In genomic region chr6:124712918-124713317, GRCm38 (mm10) we compare ENCODE assay signal across 8 mouse cellular contexts. TPM values are rescaled to one million over a fixed set of nuclear protein-coding genes. Genes with fewer than 3 reads are reported as not detected.
DNase-seq lines count a peak whose midpoint lies in the region; ATAC-seq and TF ChIP-seq lines count a peak whose summit lies in the region.

No protein-coding gene starts in this region.

- H3K36me3 ChIP-seq in kidney, embryonic 15.5 days = peaks cover 68% of the 10 kb centered on the region
- H3K36me3 ChIP-seq in hindbrain, embryonic 15.5 days = peaks cover 40% of the 10 kb centered on the region
- H3K36me3 ChIP-seq in midbrain, embryonic 14.5 days (ENCODE audit: control insufficient read depth, insufficient read depth, low read length) = peaks cover 49% of the 10 kb centered on the region

- peak overlapping the region; percentile 93 for H3K27ac ChIP-seq in kidney, embryonic 15.5 days
- no peak overlapping the region for H3K27ac ChIP-seq in cortical plate, adult 2 months (ENCODE audit: insufficient read depth, low read length)
- peak overlapping the region; percentile 81; the same call in 1 of the 2 replicates for H3K27ac ChIP-seq in hindbrain, embryonic 15.5 days (replicated peaks)
- no peak overlapping the region for H3K27ac ChIP-seq in midbrain, embryonic 14.5 days (replicated peaks; ENCODE audit: low read depth, low read length)

- no peak for DNase-seq in kidney, postnatal 4 days
- no peak for DNase-seq in midbrain, embryonic 14.5 days
- no peak for DNase-seq in thymus, postnatal 14 days
- no peak for DNase-seq in layer of hippocampus, postnatal 25 days (ENCODE audit: extremely low spot score in 1 of 2, low spot score in 1 of 2)
- DNase-seq in cerebellum, adult 9-11 months = no peak

- H3K9ac ChIP-seq in kidney, embryonic 15.5 days = peak overlapping the region; percentile 78
- peak overlapping the region; percentile 79 for H3K9ac ChIP-seq in hindbrain, embryonic 15.5 days
- H3K9ac ChIP-seq in midbrain, embryonic 14.5 days (replicated peaks; ENCODE audit: low read length) = peak overlapping the region; percentile 90

- H3K9me3 ChIP-seq in kidney, embryonic 15.5 days (replicated peaks) = no peaks in the 10 kb centered on the region
- H3K9me3 ChIP-seq in hindbrain, embryonic 15.5 days = no peaks in the 10 kb centered on the region
- H3K9me3 ChIP-seq in midbrain, embryonic 14.5 days (ENCODE audit: control insufficient read depth, low read length) = no peaks in the 10 kb centered on the region

- H3K4me2 ChIP-seq in kidney, embryonic 15.5 days = peak overlapping the region; percentile 79
- peak overlapping the region; percentile 94 for H3K4me2 ChIP-seq in hindbrain, embryonic 15.5 days
- peak overlapping the region; percentile 66 for H3K4me2 ChIP-seq in midbrain, embryonic 14.5 days (ENCODE audit: low read length)

- WGBS in kidney, embryonic 15.5 days = 9% methylated on average over 11 of the region's 11 CpGs
- 28% methylated on average over 11 of the region's 11 CpGs for WGBS in hindbrain, embryonic 15.5 days
- WGBS in midbrain, embryonic 14.5 days = 23% methylated on average over 11 of the region's 11 CpGs

- TF ChIP-seq POLR2A in cortical plate, adult 2 months (IDR thresholded peaks at IDR 0.05; ENCODE audit: extremely low read depth, insufficient read depth, low read length) = no peak

- peak overlapping the region; percentile 80 for H3K4me3 ChIP-seq in kidney, embryonic 15.5 days (replicated peaks)
- peak overlapping the region; percentile 68 for H3K4me3 ChIP-seq in cortical plate, adult 2 months (ENCODE audit: insufficient read depth, low read length)
- peak overlapping the region; percentile 65 for H3K4me3 ChIP-seq in hindbrain, embryonic 15.5 days
- peak overlapping the region; percentile 94 for H3K4me3 ChIP-seq in midbrain, embryonic 14.5 days (replicated peaks; ENCODE audit: low read depth, low read length)

- H3K4me1 ChIP-seq in kidney, embryonic 15.5 days = peaks cover 39% of the 10 kb centered on the region
- H3K4me1 ChIP-seq in cortical plate, adult 2 months (ENCODE audit: control insufficient read depth, insufficient read depth, low read length) = peaks cover 4% of the 10 kb centered on the region; the same call in 1 of the 2 replicates
- H3K4me1 ChIP-seq in hindbrain, embryonic 15.5 days (replicated peaks) = peaks cover 36% of the 10 kb centered on the region
- peaks cover 28% of the 10 kb centered on the region for H3K4me1 ChIP-seq in midbrain, embryonic 14.5 days (ENCODE audit: control insufficient read depth, insufficient read depth, low read length)

- ATAC-seq in kidney, embryonic 15.5 days (replicated peaks; ENCODE audit: low FRiP score) = no peak
- no peak for ATAC-seq in hindbrain, embryonic 15.5 days (ENCODE audit: low FRiP score, low read depth)
- ATAC-seq in midbrain, embryonic 14.5 days (ENCODE audit: low FRiP score, low TSS enrichment) = no peak

- H3K27me3 ChIP-seq in kidney, embryonic 15.5 days = no peaks in the 10 kb centered on the region
- H3K27me3 ChIP-seq in hindbrain, embryonic 15.5 days = no peaks in the 10 kb centered on the region
- H3K27me3 ChIP-seq in midbrain, embryonic 14.5 days (ENCODE audit: control insufficient read depth, insufficient read depth, low read length) = no peaks in the 10 kb centered on the region

- no peak for TF ChIP-seq CTCF in cortical plate, adult 2 months (IDR thresholded peaks at IDR 0.05; ENCODE audit: extremely low read depth, insufficient read depth, low read length)

RNA-seq across cellular contexts. Expression of gene Phb2, which starts 0.8 kb away (rescaled TPM):
- polyA plus RNA-seq in kidney, embryonic 15.5 days (2015; fragmentation: Nextera tagmentation; extraction: Ambion mirVana) = 401 and 402 TPM in 2 replicates
- 104 and 105 TPM in 2 replicates for polyA plus RNA-seq in cortical plate, adult 2 months (2012; rRNA removed)
- polyA plus RNA-seq in hindbrain, embryonic 15.5 days (2015; fragmentation: Nextera tagmentation; extraction: Ambion mirVana) = 260 and 270 TPM in 2 replicates
- 249 and 250 TPM in 2 replicates for polyA plus RNA-seq in midbrain, embryonic 14.5 days (2014; fragmentation: Nextera tagmentation; extraction: Ambion mirVana)
- total RNA-seq in layer of hippocampus, postnatal 25 days (2021) = 100 to 1,000 TPM; 120 to 124 TPM

RNA-seq across cellular contexts. Expression of gene Emg1, which starts 0.9 kb away (rescaled TPM):
- 206 and 224 TPM in 2 replicates for polyA plus RNA-seq in kidney, embryonic 15.5 days (2015; fragmentation: Nextera tagmentation; extraction: Ambion mirVana)
- polyA plus RNA-seq in cortical plate, adult 2 months (2012; rRNA removed) = 57.3 and 58.3 TPM in 2 replicates
- polyA plus RNA-seq in hindbrain, embryonic 15.5 days (2015; fragmentation: Nextera tagmentation; extraction: Ambion mirVana) = 100.0 and 104 TPM in 2 replicates
- 111 and 120 TPM in 2 replicates for polyA plus RNA-seq in midbrain, embryonic 14.5 days (2014; fragmentation: Nextera tagmentation; extraction: Ambion mirVana)
- total RNA-seq in layer of hippocampus, postnatal 25 days (2021) = 10 to 100 TPM; 51.3 to 54.4 TPM

RNA-seq across cellular contexts. Expression of gene Ptpn6, which starts 25.6 kb away (rescaled TPM):
- 12.5 and 13.3 TPM in 2 replicates for polyA plus RNA-seq in kidney, embryonic 15.5 days (2015; fragmentation: Nextera tagmentation; extraction: Ambion mirVana)
- polyA plus RNA-seq in cortical plate, adult 2 months (2012; rRNA removed) = 6.3 and 6.5 TPM in 2 replicates
- 3.7 and 6.6 TPM in 2 replicates for polyA plus RNA-seq in hindbrain, embryonic 15.5 days (2015; fragmentation: Nextera tagmentation; extraction: Ambion mirVana)
- 2.1 and 5.6 TPM in 2 replicates for polyA plus RNA-seq in midbrain, embryonic 14.5 days (2014; fragmentation: Nextera tagmentation; extraction: Ambion mirVana)
- total RNA-seq in layer of hippocampus, postnatal 25 days (2021) = 1 to 10 TPM; 2.9 to 4.0 TPM

RNA-seq across cellular contexts. Expression of gene Grcc10, which starts 28.3 kb away (rescaled TPM):
- polyA plus RNA-seq in kidney, embryonic 15.5 days (2015; fragmentation: Nextera tagmentation; extraction: Ambion mirVana) = 516 and 519 TPM in 2 replicates
- 340 and 352 TPM in 2 replicates for polyA plus RNA-seq in cortical plate, adult 2 months (2012; rRNA removed)
- 626 and 628 TPM in 2 replicates for polyA plus RNA-seq in hindbrain, embryonic 15.5 days (2015; fragmentation: Nextera tagmentation; extraction: Ambion mirVana)
- 689 and 844 TPM in 2 replicates for polyA plus RNA-seq in midbrain, embryonic 14.5 days (2014; fragmentation: Nextera tagmentation; extraction: Ambion mirVana)
- total RNA-seq in layer of hippocampus, postnatal 25 days (2021) = 100 to 1,000 TPM; 350 to 372 TPM

RNA-seq across cellular contexts. Expression of gene Gm45234, which starts 42.9 kb away (rescaled TPM):
- not detected in 2 replicates for polyA plus RNA-seq in kidney, embryonic 15.5 days (2015; fragmentation: Nextera tagmentation; extraction: Ambion mirVana)
- polyA plus RNA-seq in cortical plate, adult 2 months (2012; rRNA removed) = not detected in 2 replicates
- not detected in 2 replicates for polyA plus RNA-seq in hindbrain, embryonic 15.5 days (2015; fragmentation: Nextera tagmentation; extraction: Ambion mirVana)
- polyA plus RNA-seq in midbrain, embryonic 14.5 days (2014; fragmentation: Nextera tagmentation; extraction: Ambion mirVana) = not detected in 2 replicates
- under 1 TPM in 1 of 2 experiments, not detected in 1; 0.71 TPM for total RNA-seq in layer of hippocampus, postnatal 25 days (2021)

Comparison
In these comparisons a context has a peak if more than half of its experiments do, and no peak if none do; other contexts are left out.
1. H3K27ac ChIP-seq: peak in kidney, embryonic 15.5 days (single experiment) and hindbrain, embryonic 15.5 days (single experiment); none in cortical plate, adult 2 months (single experiment) and midbrain, embryonic 14.5 days (single experiment).
2. Peak in every context shown above with its lines, with median percentiles within 50 percentile points of each other: H3K4me2 ChIP-seq, H3K4me3 ChIP-seq and H3K9ac ChIP-seq.